Mouse (Mus musculus) heart, embryonic 11.5 days (tissue): ENCODE measurements at regions not wholly inside any gene's neighbourhood (a gene's known extent, or its start where the extent isn't known, plus 50 kb on each side); places are given as distances from the start of the nearest gene placed in this dataset.

Experiments
- ATAC-seq: fragments of 200-750 bp; cut with Nextera tagmentation; replicated peaks from 2 replicates; pipeline ENCODE4 v1.8.0; 2017; ENCODE audit warnings: moderate library complexity; ENCODE audit not compliant: insufficient number of reproducible peaks, low FRiP score, low TSS enrichment
- H3K27ac ChIP-seq: fragments of 300-500 bp; sonication (generic); 2 replicates; pipeline ENCODE4 v1.5.1; 2014; ENCODE audit warnings: mild to moderate bottlenecking, low read depth, low read length
- H3K27me3 ChIP-seq: fragments of 300-500 bp; sonication (generic); 2 replicates; pipeline ENCODE4 v1.6.1; 2014; ENCODE audit warnings: mild to moderate bottlenecking, low read length, mixed read lengths; ENCODE audit not compliant: control insufficient read depth, insufficient read depth
- H3K36me3 ChIP-seq: fragments of 300-500 bp; sonication (generic); 2 replicates; pipeline ENCODE4 v1.6.1; 2014; ENCODE audit warnings: mild to moderate bottlenecking, low read length, moderate library complexity, mixed read lengths; ENCODE audit not compliant: control insufficient read depth, insufficient read depth
- H3K4me1 ChIP-seq: fragments of 300-500 bp; sonication (generic); 2 replicates; pipeline ENCODE4 v1.6.1; 2014; ENCODE audit warnings: low read length; ENCODE audit not compliant: control insufficient read depth, insufficient read depth
- H3K4me2 ChIP-seq: fragments of 300-500 bp; sonication (generic); 2 replicates; pipeline ENCODE4 v1.6.1; 2014; ENCODE audit warnings: mild to moderate bottlenecking, moderate library complexity
- H3K4me3 ChIP-seq: fragments of 300-500 bp; sonication (generic); 2 replicates; pipeline ENCODE4 v1.5.1; 2014; ENCODE audit warnings: low read depth, low read length
- H3K9ac ChIP-seq: fragments of 300-500 bp; sonication (generic); 2 replicates; pipeline ENCODE4 v1.6.1; 2014; ENCODE audit warnings: mild to moderate bottlenecking, low read depth, low read length, moderate library complexity
- H3K9me3 ChIP-seq: fragments of 300-500 bp; sonication (generic); replicated peaks from 2 replicates; pipeline ENCODE4 v1.6.1; 2016; ENCODE audit warnings: low read length; ENCODE audit not compliant: control insufficient read depth
- WGBS: fragments of 180-500 bp; shearing (Covaris S2); extraction: QIAGEN DNeasy Blood & Tissue Kit; methylation state at CpG from one replicate; pipeline ENCODE4 v1.1.7; 2014; ENCODE audit not compliant: insufficient replicate concordance; 5-methylcytosine and 5-hydroxymethylcytosine counted together

GRCm38 (mm10) chr8:23360850-23361274 lies 949.7 kb downstream of the Mrps31 start:
- 0 out of 2 replicates have a peak, but pooled peaks cover 4% of the 10 kb centered on the region for H3K4me1 ChIP-seq
- peaks cover 7% of the 10 kb centered on the region; the same call in 1 of the 2 replicates for H3K9me3 ChIP-seq
- no peaks in the 10 kb centered on the region for H3K27me3 ChIP-seq
- no peaks in the 10 kb centered on the region for H3K36me3 ChIP-seq
- no peak overlapping the region for H3K4me3 ChIP-seq
- 14% methylated on average over 9 of the region's 9 CpGs for WGBS
- ATAC-seq = no peak
- H3K27ac ChIP-seq = peak overlapping the region; percentile 60
- H3K4me2 ChIP-seq = no peak overlapping the region
- peak overlapping the region; percentile 39; the same call in 1 of the 2 replicates for H3K9ac ChIP-seq
